Mouse (Mus musculus) stomach, postnatal 0 days (tissue): Measurements from ENCODE around the gene Clpsl2.

Experiments
- CTCF ChIP-seq: IDR thresholded peaks from 2 replicates; pipeline ENCODE4 v1.5.1; 2016; ENCODE audit warnings: antibody characterized with exemption, low read depth, mild to moderate bottlenecking, moderate library complexity
- EP300 ChIP-seq: optimal IDR thresholded peaks from 2 replicates; pipeline ENCODE3; 2016; ENCODE audit warnings: antibody characterized with exemption

DNA sequence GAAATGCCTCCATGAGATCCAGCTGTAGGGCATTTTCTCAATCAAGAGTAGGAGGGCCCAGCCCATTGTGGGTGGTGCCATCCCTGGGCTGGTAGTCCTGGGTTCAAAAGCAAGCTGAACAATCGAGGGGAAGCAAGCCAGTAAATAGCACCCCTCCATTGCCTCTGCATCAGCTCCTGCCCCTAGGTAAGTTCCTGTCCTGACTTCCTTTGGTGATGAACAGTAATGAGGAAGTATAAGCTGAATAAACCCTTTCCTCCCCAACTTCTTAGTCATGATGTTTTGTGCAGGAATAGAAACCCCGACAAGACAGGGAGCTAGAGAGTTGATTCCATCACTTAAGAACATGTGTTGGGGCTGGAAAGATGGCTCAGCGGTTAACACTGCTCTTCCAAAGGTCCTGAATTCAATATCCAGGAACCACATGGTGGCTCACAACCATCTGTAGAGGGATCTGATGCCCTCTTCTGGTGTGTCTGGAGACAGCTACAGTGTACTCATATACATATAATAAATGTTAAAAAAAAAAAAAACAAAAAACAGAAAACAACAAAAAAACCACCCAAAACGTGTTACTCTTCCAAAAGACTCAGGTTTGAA is 24.3 kb upstream of the Clpsl2 start:
- TF ChIP-seq CTCF (peak; percentile 43), EP300 (no peak)
